Mouse (Mus musculus): ENCODE data around the gene Mms19. TPM values are rescaled to one million over a fixed set of nuclear protein-coding genes. Genes with fewer than 3 reads are reported as not detected.

Gene Mms19
- polyA plus RNA-seq, 1 experiment from 2014 or later = 39.9 TPM

DNA sequence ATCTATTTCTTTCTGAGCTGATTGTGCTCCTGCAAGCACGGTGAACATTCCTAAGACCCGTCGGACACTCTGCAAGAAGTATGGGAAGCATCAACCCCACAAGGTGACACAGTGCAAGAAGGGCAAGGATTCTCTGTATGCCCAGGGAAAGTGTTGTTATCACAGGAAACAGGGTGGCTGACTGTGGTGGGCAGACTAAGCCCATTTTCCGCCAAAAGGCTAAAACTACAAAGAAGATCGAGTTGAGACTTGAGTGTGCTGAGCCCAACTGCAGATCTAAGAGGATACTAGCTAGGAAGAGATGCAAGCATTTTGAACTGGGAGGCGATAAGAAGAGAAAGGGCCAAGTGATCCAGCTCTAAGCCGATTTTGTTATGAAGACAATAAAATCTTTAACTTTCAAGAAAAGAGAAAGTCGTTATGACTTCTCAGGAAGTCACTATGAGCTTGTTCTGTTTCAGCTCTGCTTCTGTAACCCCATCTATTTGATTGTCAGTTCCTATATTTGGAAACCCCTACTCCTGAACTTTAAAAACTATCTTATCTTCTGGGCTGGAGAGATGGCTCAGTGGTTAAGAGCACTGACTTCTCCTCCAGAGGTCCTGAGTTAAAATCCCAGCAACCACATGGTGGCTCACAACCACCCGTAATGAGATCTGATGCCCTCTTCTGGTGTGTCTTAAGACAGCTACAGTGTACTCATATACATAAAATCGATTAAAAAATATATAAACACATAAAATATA, 77.9 kb downstream of the Mms19 start:
- WGBS = 87% methylated on average over 10 of the region's 10 CpGs
- ATAC-seq (replicated peaks; ENCODE audit: low FRiP score) (no peak), DNase-seq (ENCODE audit: low spot score) (no peak)
- no peaks in the 10 kb centered on the region for H3K27me3 ChIP-seq (ENCODE audit: control insufficient read depth, insufficient read depth, low read length)
- no peak overlapping the region for H3K27ac ChIP-seq (ENCODE audit: low read depth, low read length)
- no peak overlapping the region for H3K4me2 ChIP-seq (ENCODE audit: low read depth, low read length, severe bottlenecking)
- no peak overlapping the region for H3K4me3 ChIP-seq (ENCODE audit: low read depth, low read length)
- H3K9ac ChIP-seq (ENCODE audit: low read length) = no peak overlapping the region
- no peaks in the 10 kb centered on the region for H3K36me3 ChIP-seq (ENCODE audit: control insufficient read depth, insufficient read depth, low read length)
- H3K4me1 ChIP-seq (replicated peaks; ENCODE audit: control insufficient read depth, insufficient read depth, low read length) = no peaks in the 10 kb centered on the region
- H3K9me3 ChIP-seq (ENCODE audit: control insufficient read depth, low read length) = no peaks in the 10 kb centered on the region

DNA sequence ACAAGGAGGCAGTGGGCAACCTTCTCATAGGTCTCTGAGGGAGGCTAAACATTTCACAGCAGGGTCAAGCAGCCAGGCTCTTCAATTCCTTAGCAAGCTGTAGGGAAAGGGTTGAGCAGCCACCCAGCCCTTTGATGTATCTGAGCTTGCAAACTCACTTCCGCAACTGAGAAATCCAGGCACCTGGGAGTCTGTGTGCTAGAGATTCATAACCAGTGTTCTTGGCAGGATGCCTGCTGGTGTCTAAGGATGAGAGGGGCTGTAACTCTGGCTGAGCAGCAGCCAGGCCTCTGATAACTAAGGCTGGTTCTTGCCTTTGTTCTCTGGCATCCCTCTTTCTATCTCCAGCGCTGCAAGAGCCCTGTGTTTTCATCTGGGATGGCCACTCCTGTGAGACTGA, 79.3 kb downstream of the Mms19 start:
- Histone ChIP-seq H3K4me3 (ENCODE audit: low read depth, low read length) (no peak overlapping the region), H3K27ac (ENCODE audit: low read depth, low read length) (no peak overlapping the region), H3K27me3 (ENCODE audit: control insufficient read depth, insufficient read depth, low read length) (no peaks in the 10 kb centered on the region), H3K4me2 (ENCODE audit: low read depth, low read length, severe bottlenecking) (no peak overlapping the region), H3K9me3 (ENCODE audit: control insufficient read depth, low read length) (no peaks in the 10 kb centered on the region), H3K36me3 (ENCODE audit: control insufficient read depth, insufficient read depth, low read length) (no peaks in the 10 kb centered on the region), H3K9ac (ENCODE audit: low read length) (no peak overlapping the region), H3K4me1 (replicated peaks; ENCODE audit: control insufficient read depth, insufficient read depth, low read length) (no peaks in the 10 kb centered on the region)
- 46% methylated on average over 2 of the region's 2 CpGs for WGBS
- ATAC-seq (replicated peaks; ENCODE audit: low FRiP score) (no peak), DNase-seq (ENCODE audit: low spot score) (no peak)

DNA sequence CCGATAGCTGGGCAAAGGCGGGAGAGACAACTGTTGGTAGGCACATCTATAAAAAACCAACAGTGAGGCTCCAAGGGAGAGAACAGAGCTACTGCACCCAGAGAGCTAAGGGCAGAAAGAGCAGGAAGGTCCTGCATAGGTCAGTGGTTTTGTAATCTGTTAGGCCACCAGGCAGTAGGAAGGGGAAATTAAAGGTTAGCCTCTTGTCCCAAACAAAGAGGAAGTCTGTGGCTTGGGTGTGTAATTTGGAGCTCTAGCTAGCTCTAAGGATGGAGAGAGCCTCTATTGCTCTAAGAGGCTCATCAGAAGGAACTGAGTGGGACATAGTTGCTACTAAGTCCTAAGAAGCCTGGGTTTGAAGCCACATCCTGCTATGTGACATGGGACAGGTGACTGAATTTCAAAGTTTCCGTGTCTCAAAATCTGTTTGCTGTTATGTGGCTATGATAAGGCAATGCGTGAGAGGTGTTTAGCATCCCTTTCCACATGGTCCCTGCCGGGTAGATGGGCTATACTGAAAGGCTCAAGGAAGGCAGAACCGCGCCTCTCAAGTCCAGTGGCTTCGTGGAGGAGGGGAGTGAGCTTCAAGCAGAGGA, 80.4 kb downstream of the Mms19 start:
- H3K9me3 ChIP-seq (ENCODE audit: control insufficient read depth, low read length) = no peaks in the 10 kb centered on the region
- ATAC-seq (replicated peaks; ENCODE audit: low FRiP score) (no peak), DNase-seq (ENCODE audit: low spot score) (no peak)
- no peaks in the 10 kb centered on the region for H3K27me3 ChIP-seq (ENCODE audit: control insufficient read depth, insufficient read depth, low read length)
- no peak overlapping the region for H3K4me3 ChIP-seq (ENCODE audit: low read depth, low read length)
- H3K9ac ChIP-seq (ENCODE audit: low read length) = no peak overlapping the region
- H3K27ac ChIP-seq (ENCODE audit: low read depth, low read length) = no peak overlapping the region
- WGBS = 87% methylated on average over 8 of the region's 8 CpGs
- H3K36me3 ChIP-seq (ENCODE audit: control insufficient read depth, insufficient read depth, low read length) = no peaks in the 10 kb centered on the region
- H3K4me2 ChIP-seq (ENCODE audit: low read depth, low read length, severe bottlenecking) = no peak overlapping the region
- no peaks in the 10 kb centered on the region for H3K4me1 ChIP-seq (replicated peaks; ENCODE audit: control insufficient read depth, insufficient read depth, low read length)

DNA sequence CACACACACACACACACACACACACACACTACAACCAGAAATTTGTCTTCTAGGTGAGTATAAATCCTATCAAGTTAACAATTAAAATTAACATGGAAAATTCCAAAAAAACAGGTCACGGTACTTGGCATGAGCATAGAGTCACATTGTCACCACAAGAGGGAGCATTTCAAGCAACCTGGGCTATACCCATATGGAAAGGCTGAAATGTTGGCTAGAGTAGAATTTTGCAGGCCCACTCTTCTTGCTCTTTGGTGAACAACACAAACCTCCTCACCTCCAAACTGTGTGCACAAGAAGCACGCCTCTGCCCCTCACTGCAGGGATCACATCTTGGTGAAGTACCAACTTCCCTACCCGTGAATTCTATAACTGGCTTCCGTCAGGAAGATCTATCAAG, 82.1 kb downstream of the Mms19 start:
- Histone ChIP-seq H3K4me2 (ENCODE audit: low read depth, low read length, severe bottlenecking) (no peak overlapping the region), H3K9me3 (ENCODE audit: control insufficient read depth, low read length) (no peaks in the 10 kb centered on the region), H3K27ac (ENCODE audit: low read depth, low read length) (no peak overlapping the region), H3K27me3 (ENCODE audit: control insufficient read depth, insufficient read depth, low read length) (no peaks in the 10 kb centered on the region), H3K36me3 (ENCODE audit: control insufficient read depth, insufficient read depth, low read length) (no peaks in the 10 kb centered on the region), H3K4me3 (ENCODE audit: low read depth, low read length) (no peak overlapping the region), H3K9ac (ENCODE audit: low read length) (no peak overlapping the region), H3K4me1 (replicated peaks; ENCODE audit: control insufficient read depth, insufficient read depth, low read length) (peaks cover 6% of the 10 kb centered on the region; the same call in 1 of the 2 replicates)
- 47% methylated on average over 4 of the region's 4 CpGs for WGBS
- ATAC-seq (replicated peaks; ENCODE audit: low FRiP score) (no peak), DNase-seq (ENCODE audit: low spot score) (no peak)

DNA sequence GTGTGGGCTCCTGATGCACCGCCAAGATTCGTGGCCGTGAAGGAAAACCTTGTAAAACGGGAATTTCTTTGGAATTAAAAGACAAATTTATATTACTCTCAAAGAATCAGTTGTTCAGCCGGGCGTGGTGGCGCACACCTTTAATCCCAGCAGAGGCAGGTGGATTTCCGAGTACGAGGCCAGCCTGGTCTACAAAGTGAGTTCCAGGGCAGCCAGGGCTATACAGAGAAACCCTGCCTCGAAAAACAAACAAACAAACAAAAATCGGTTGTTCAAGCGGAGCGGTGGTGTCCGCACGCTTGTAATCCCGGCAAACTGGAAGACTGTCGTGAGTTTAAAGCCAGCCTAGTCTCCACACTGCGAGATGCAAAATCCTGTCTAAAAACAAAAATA, 84.6 kb downstream of the Mms19 start:
- peak overlapping the region; percentile 9; the same call in 1 of the 2 replicates for H3K9ac ChIP-seq (ENCODE audit: low read length)

DNA sequence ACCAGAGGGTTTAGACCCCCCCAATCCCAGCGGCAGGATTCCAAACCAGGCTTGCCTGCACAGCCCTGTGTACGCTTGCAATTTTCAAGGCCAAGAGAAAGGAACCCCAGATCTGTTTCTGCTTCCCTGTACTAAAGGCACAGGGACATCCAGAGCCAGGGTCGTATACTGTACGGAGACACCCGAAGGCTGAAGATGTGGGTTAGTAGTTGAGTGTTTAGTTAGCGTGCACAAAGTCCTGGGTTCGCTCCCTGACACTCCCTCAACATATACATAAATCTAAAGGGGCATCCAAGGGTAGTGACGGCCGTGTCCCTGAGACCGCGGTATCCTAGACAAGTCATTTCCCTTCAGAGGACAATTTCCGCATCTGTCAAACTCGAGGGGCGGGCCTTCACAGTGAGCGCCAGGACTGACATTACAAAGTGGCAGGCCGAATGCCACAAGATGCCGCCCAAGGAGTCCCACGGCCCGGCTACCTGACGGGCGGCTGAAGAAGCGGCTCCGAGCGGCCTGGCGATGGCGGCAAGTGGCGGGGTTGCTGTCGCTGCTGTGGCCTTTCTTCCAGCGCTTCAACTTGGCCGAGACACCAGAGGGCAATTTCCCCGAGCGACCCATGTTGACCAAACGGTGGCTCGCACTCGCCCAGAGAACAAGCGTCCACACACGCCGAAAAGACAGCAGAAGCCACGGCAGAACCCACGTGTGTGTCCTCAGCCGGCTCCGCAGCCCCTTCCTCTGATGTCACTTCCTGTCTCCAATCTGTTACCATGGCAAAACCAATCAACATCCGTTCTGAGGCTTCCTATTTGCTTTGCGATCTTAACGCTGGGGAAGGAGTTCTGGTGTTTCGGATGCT, 85.3 kb downstream of the Mms19 start, which contains the start of gene Rrp12:
Gene Rrp12 (minus strand): TSS at position 714 of the 859 bp plus-strand sequence.
- Histone ChIP-seq H3K4me1 (replicated peaks; ENCODE audit: control insufficient read depth, insufficient read depth, low read length) (peaks cover 6% of the 10 kb centered on the region; the same call in 1 of the 2 replicates), H3K27me3 (ENCODE audit: control insufficient read depth, insufficient read depth, low read length) (no peaks in the 10 kb centered on the region), H3K9ac (ENCODE audit: low read length) (peak within 1 kb of the TSS; percentile 53), H3K4me3 (ENCODE audit: low read depth, low read length) (peak within 1 kb of the TSS; percentile 57), H3K4me2 (ENCODE audit: low read depth, low read length, severe bottlenecking) (peak within 1 kb of the TSS; percentile 79), H3K36me3 (ENCODE audit: control insufficient read depth, insufficient read depth, low read length) (no peaks in the 10 kb centered on the region), H3K9me3 (ENCODE audit: control insufficient read depth, low read length) (no peaks in the 10 kb centered on the region), H3K27ac (ENCODE audit: low read depth, low read length) (no peak within 1 kb of the TSS)
- peak; percentile 92 for ATAC-seq (replicated peaks; ENCODE audit: low FRiP score)
- 2% methylated on average over 46 of the region's 46 CpGs for WGBS
- DNase-seq (ENCODE audit: low spot score) = peak; percentile 83

More for the DNA sequence above, 84.6 kb downstream of the Mms19 start:
- Histone ChIP-seq H3K4me3 (ENCODE audit: low read depth, low read length) (peak overlapping the region; percentile 57), H3K27me3 (ENCODE audit: control insufficient read depth, insufficient read depth, low read length) (no peaks in the 10 kb centered on the region), H3K36me3 (ENCODE audit: control insufficient read depth, insufficient read depth, low read length) (no peaks in the 10 kb centered on the region), H3K4me1 (replicated peaks; ENCODE audit: control insufficient read depth, insufficient read depth, low read length) (peaks cover 6% of the 10 kb centered on the region; the same call in 1 of the 2 replicates), H3K4me2 (ENCODE audit: low read depth, low read length, severe bottlenecking) (peak overlapping the region; percentile 79), H3K27ac (ENCODE audit: low read depth, low read length) (no peak overlapping the region), H3K9me3 (ENCODE audit: control insufficient read depth, low read length) (no peaks in the 10 kb centered on the region)
- WGBS = 20% methylated on average over 18 of the region's 18 CpGs
- no peak for DNase-seq (ENCODE audit: low spot score)
- 0 out of 2 replicates have a peak, but pooled peaks have one; percentile 24 for ATAC-seq (replicated peaks; ENCODE audit: low FRiP score)

DNA sequence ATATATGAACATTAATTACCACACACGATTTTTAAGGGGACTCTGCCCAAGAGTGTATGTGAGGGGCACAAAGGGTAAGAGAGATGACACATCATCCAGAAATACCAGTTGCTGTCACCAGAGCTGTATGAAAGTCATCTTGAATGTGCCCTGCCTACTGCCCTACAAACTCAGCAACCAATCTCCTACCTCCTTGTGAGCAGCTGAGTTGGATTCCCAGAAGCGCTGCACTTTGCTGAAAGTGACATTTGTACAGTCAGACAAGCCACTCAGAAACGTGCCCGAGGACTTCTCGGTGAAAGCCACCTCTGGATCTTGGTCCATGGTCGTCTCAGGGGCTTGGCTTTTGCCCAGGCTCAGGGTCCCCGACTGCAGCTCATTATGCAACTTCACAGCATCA, 86.0 kb downstream of the Mms19 start:
- H3K9ac ChIP-seq (ENCODE audit: low read length) = peak overlapping the region; percentile 53; the same call in 1 of the 2 replicates
- H3K4me1 ChIP-seq (replicated peaks; ENCODE audit: control insufficient read depth, insufficient read depth, low read length) = peaks cover 6% of the 10 kb centered on the region; the same call in 1 of the 2 replicates
- peak overlapping the region; percentile 79 for H3K4me2 ChIP-seq (ENCODE audit: low read depth, low read length, severe bottlenecking)
- no peaks in the 10 kb centered on the region for H3K27me3 ChIP-seq (ENCODE audit: control insufficient read depth, insufficient read depth, low read length)
- WGBS = 49% methylated on average over 7 of the region's 7 CpGs
- H3K27ac ChIP-seq (ENCODE audit: low read depth, low read length) = no peak overlapping the region
- peak overlapping the region; percentile 57 for H3K4me3 ChIP-seq (ENCODE audit: low read depth, low read length)
- ATAC-seq (replicated peaks; ENCODE audit: low FRiP score) = no peak
- H3K36me3 ChIP-seq (ENCODE audit: control insufficient read depth, insufficient read depth, low read length) = no peaks in the 10 kb centered on the region
- DNase-seq (ENCODE audit: low spot score) = no peak
- H3K9me3 ChIP-seq (ENCODE audit: control insufficient read depth, low read length) = no peaks in the 10 kb centered on the region

All from forebrain, embryonic 11.5 days (tissue).